Mouse (Mus musculus): ENCODE results near the gene Gk5. TPM values are rescaled to one million over a fixed set of nuclear protein-coding genes. Genes with fewer than 3 reads are reported as not detected.

The Gk5 gene
- polyA plus RNA-seq, 1 experiment from 2014 or later = 2.9 TPM

GRCm38 (mm10) chr9:96127972-96128371, 8.8 kb downstream of the Gk5 start:
- Histone ChIP-seq H3K4me1 (no peaks in the 10 kb centered on the region), H3K9me3 (replicated peaks) (no peaks in the 10 kb centered on the region), H3K27me3 (ENCODE audit: low read depth, poor library complexity, severe bottlenecking) (no peaks in the 10 kb centered on the region), H3K27ac (replicated peaks) (no peak overlapping the region), H3K36me3 (no peaks in the 10 kb centered on the region), H3K4me3 (no peak overlapping the region)
- DNase-seq (ENCODE audit: low spot score) = no peak
- 62% methylated on average over 5 of the region's 5 CpGs for WGBS

GRCm38 (mm10) chr9:96132956-96133603, 13.9 kb downstream of the Gk5 start:
- 86% methylated on average over 4 of the region's 4 CpGs for WGBS
- no peak for DNase-seq (ENCODE audit: low spot score)
- H3K4me3 ChIP-seq = no peak overlapping the region

GRCm38 (mm10) chr9:96134470-96134869, 15.3 kb downstream of the Gk5 start:
- no peak for DNase-seq (ENCODE audit: low spot score)
- Histone ChIP-seq H3K4me3 (no peak overlapping the region), H3K27ac (replicated peaks) (no peak overlapping the region), H3K4me1 (peaks cover 11% of the 10 kb centered on the region), H3K9me3 (replicated peaks) (no peaks in the 10 kb centered on the region), H3K36me3 (no peaks in the 10 kb centered on the region), H3K27me3 (ENCODE audit: low read depth, poor library complexity, severe bottlenecking) (no peaks in the 10 kb centered on the region)
- WGBS = 84% methylated on average over 7 of the region's 7 CpGs

More at GRCm38 (mm10) chr9:96132956-96133603, 13.9 kb downstream of the Gk5 start:
- H3K4me1 ChIP-seq = peaks cover 11% of the 10 kb centered on the region
- H3K9me3 ChIP-seq (replicated peaks) = no peaks in the 10 kb centered on the region
- H3K27ac ChIP-seq (replicated peaks) = no peak overlapping the region
- no peaks in the 10 kb centered on the region for H3K27me3 ChIP-seq (ENCODE audit: low read depth, poor library complexity, severe bottlenecking)
- no peaks in the 10 kb centered on the region for H3K36me3 ChIP-seq

GRCm38 (mm10) chr9:96134916-96135315, 15.8 kb downstream of the Gk5 start:
- Histone ChIP-seq H3K4me1 (peaks cover 11% of the 10 kb centered on the region), H3K27ac (replicated peaks) (no peak overlapping the region), H3K4me3 (no peak overlapping the region), H3K27me3 (ENCODE audit: low read depth, poor library complexity, severe bottlenecking) (no peaks in the 10 kb centered on the region), H3K9me3 (replicated peaks) (no peaks in the 10 kb centered on the region), H3K36me3 (no peaks in the 10 kb centered on the region)
- 83% methylated on average over 8 of the region's 8 CpGs for WGBS
- DNase-seq (ENCODE audit: low spot score) = no peak

GRCm38 (mm10) chr9:96135461-96135860, 16.3 kb downstream of the Gk5 start:
- Histone ChIP-seq H3K4me3 (no peak overlapping the region), H3K4me1 (peaks cover 11% of the 10 kb centered on the region), H3K36me3 (no peaks in the 10 kb centered on the region), H3K9me3 (replicated peaks) (no peaks in the 10 kb centered on the region), H3K27me3 (ENCODE audit: low read depth, poor library complexity, severe bottlenecking) (no peaks in the 10 kb centered on the region), H3K27ac (replicated peaks) (no peak overlapping the region; the same call in 1 of the 2 replicates)
- no peak for DNase-seq (ENCODE audit: low spot score)
- 58% methylated on average over 7 of the region's 7 CpGs for WGBS

DNA sequence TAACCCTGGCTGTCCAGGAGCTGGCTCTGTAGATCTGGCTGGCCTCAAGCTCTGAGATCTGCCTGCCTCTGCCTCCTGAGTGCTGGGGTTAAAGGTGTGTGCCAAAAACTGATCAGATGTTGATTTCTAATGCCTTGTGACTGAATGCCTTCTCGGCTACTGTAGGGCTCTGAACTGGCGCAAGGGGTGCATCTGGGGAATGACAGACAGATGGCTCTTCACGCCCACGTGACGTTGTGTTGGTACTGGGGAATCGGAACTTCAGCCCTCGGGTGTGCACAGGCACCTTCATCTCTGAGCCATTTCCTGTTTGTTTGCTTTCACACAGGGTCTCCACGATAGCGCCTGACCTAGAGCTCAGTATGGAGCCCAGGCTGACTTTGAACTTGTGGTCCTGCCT, 19.8 kb downstream of the Gk5 start:
- 90% methylated on average over 9 of the region's 9 CpGs for WGBS
- H3K27me3 ChIP-seq (ENCODE audit: low read depth, poor library complexity, severe bottlenecking) = no peaks in the 10 kb centered on the region

GRCm38 (mm10) chr9:96139876-96140275, 20.7 kb downstream of the Gk5 start:
- no peaks in the 10 kb centered on the region for H3K36me3 ChIP-seq
- H3K9me3 ChIP-seq (replicated peaks) = no peaks in the 10 kb centered on the region
- H3K27ac ChIP-seq (replicated peaks) = no peak overlapping the region
- H3K4me1 ChIP-seq = peaks cover 16% of the 10 kb centered on the region
- no peaks in the 10 kb centered on the region for H3K27me3 ChIP-seq (ENCODE audit: low read depth, poor library complexity, severe bottlenecking)
- H3K4me3 ChIP-seq = no peak overlapping the region
- no peak for DNase-seq (ENCODE audit: low spot score)
- WGBS = 44% methylated on average over 5 of the region's 5 CpGs

More for the DNA sequence above, 19.8 kb downstream of the Gk5 start:
- no peaks in the 10 kb centered on the region for H3K9me3 ChIP-seq (replicated peaks)
- peaks cover 16% of the 10 kb centered on the region for H3K4me1 ChIP-seq
- H3K27ac ChIP-seq (replicated peaks) = no peak overlapping the region
- no peaks in the 10 kb centered on the region for H3K36me3 ChIP-seq
- DNase-seq (ENCODE audit: low spot score) = no peak
- H3K4me3 ChIP-seq = no peak overlapping the region

GRCm38 (mm10) chr9:96140931-96141330, 21.8 kb downstream of the Gk5 start:
- no peaks in the 10 kb centered on the region for H3K27me3 ChIP-seq (ENCODE audit: low read depth, poor library complexity, severe bottlenecking)
- 61% methylated on average over 7 of the region's 7 CpGs for WGBS
- no peak overlapping the region for H3K27ac ChIP-seq (replicated peaks)
- DNase-seq (ENCODE audit: low spot score) = no peak
- H3K4me1 ChIP-seq = peaks cover 5% of the 10 kb centered on the region
- H3K9me3 ChIP-seq (replicated peaks) = no peaks in the 10 kb centered on the region
- no peak overlapping the region for H3K4me3 ChIP-seq
- no peaks in the 10 kb centered on the region for H3K36me3 ChIP-seq

DNA sequence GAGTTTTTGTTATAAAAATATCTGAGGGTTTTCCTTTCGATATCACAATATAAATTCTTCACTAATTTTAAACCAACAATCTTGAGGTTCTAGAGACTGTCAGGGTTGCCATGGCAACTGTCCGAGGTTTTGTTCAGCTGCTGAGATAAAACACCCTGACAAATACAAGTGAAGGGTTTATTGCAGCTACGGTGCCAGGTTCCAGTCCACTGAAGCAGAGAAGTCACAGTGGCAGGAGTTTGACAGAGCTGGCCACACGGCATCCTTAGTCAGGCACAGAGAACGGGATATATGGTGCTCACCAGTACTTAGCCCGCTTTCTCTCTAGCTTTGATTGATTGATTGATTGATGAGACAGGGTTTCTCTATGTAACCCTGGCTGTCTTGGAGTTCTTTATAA, 23.3 kb downstream of the Gk5 start:
- H3K9me3 ChIP-seq (replicated peaks) = no peaks in the 10 kb centered on the region
- DNase-seq (ENCODE audit: low spot score) = no peak
- no peaks in the 10 kb centered on the region for H3K36me3 ChIP-seq
- 63% methylated on average over 6 of the region's 6 CpGs for WGBS
- peaks cover 5% of the 10 kb centered on the region for H3K4me1 ChIP-seq
- no peak overlapping the region for H3K4me3 ChIP-seq
- H3K27me3 ChIP-seq (ENCODE audit: low read depth, poor library complexity, severe bottlenecking) = no peaks in the 10 kb centered on the region
- no peak overlapping the region for H3K27ac ChIP-seq (replicated peaks)

DNA sequence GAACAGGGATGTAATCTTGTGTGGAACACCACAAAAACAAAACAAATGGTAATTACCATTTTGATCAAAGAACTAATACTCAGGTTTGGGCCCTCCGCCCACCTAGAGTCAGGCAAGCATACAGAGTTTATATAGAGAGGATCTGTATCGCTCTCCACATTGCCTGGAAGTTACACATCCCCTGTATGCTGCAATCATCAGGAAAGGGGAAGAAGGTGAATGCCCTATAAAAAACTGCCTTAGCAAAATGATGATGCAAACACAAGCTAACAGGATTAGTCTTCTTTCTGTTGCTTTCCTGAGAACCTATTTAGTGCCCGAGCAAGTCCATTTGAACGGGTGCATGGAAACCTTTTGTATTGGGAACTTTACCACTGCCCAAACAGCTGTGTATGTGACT, 24.5 kb downstream of the Gk5 start:
- H3K4me3 ChIP-seq = no peak overlapping the region
- no peaks in the 10 kb centered on the region for H3K36me3 ChIP-seq
- no peaks in the 10 kb centered on the region for H3K9me3 ChIP-seq (replicated peaks)
- no peak overlapping the region for H3K27ac ChIP-seq (replicated peaks)
- H3K4me1 ChIP-seq = peaks cover 5% of the 10 kb centered on the region
- H3K27me3 ChIP-seq (ENCODE audit: low read depth, poor library complexity, severe bottlenecking) = no peaks in the 10 kb centered on the region
- WGBS = 89% methylated on average over 4 of the region's 4 CpGs
- no peak for DNase-seq (ENCODE audit: low spot score)

- no peaks in the 10 kb centered on the region for H3K27me3 ChIP-seq (ENCODE audit: low read depth, poor library complexity, severe bottlenecking)
- H3K4me3 ChIP-seq = no peak overlapping the region
- no peak for DNase-seq (ENCODE audit: low spot score)
- no peak overlapping the region for H3K27ac ChIP-seq (replicated peaks)
- H3K4me1 ChIP-seq = peaks cover 5% of the 10 kb centered on the region
- H3K36me3 ChIP-seq = no peaks in the 10 kb centered on the region
- H3K9me3 ChIP-seq (replicated peaks) = no peaks in the 10 kb centered on the region
Observed at GRCm38 (mm10) chr9:96144883-96145282, 25.7 kb downstream of the Gk5 start.

DNA sequence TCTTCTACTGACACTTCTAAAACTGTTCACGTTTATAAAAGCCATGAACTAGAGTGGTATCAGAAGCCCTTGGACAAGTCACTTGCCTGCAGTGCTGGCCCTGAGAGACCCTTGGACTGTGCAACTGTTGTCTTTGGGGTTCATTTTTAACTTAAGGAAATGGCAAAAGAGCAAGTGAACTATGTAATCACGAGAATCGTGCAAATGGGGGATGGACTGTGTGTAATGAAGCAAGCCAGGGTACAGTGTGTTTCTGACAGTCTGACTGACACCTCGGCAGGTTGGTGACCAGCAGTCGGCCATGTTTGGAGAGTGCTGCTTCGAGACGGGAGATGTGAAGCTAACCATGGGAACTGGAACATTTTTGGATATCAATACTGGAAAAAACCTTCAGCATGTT, 33.6 kb downstream of the Gk5 start:
- WGBS = 89% methylated on average over 7 of the region's 7 CpGs
- DNase-seq (ENCODE audit: low spot score) = no peak
- Histone ChIP-seq H3K4me1 (no peaks in the 10 kb centered on the region), H3K4me3 (no peak overlapping the region), H3K36me3 (no peaks in the 10 kb centered on the region), H3K27ac (replicated peaks) (no peak overlapping the region), H3K9me3 (replicated peaks) (no peaks in the 10 kb centered on the region), H3K27me3 (ENCODE audit: low read depth, poor library complexity, severe bottlenecking) (no peaks in the 10 kb centered on the region)

GRCm38 (mm10) chr9:96158431-96158830, 39.3 kb downstream of the Gk5 start:
- Histone ChIP-seq H3K4me1 (no peaks in the 10 kb centered on the region), H3K4me3 (no peak overlapping the region), H3K27ac (replicated peaks) (no peak overlapping the region), H3K36me3 (no peaks in the 10 kb centered on the region), H3K9me3 (replicated peaks) (no peaks in the 10 kb centered on the region), H3K27me3 (ENCODE audit: low read depth, poor library complexity, severe bottlenecking) (no peaks in the 10 kb centered on the region)
- no peak for DNase-seq (ENCODE audit: low spot score)
- 67% methylated on average over 4 of the region's 4 CpGs for WGBS

DNA sequence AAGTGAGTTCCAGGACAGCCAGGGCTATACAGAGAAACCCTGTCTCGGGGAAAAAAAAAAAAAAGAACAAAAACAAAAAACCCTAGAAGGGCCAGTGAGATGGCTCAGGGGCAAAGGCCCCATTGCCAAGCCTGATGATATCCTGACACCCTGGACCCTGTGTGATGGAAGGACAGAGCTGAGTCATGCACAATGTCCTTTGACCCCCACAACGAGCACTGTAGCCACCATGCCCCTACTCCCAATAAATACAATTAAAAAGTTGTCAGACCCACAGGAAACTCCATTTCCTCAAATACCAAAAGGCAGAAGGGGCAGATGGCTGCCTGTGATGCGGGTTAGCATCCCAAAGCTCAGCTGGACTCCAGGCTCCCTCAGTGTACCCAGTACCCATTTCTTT, 39.9 kb downstream of the Gk5 start:
- H3K4me1 ChIP-seq = no peaks in the 10 kb centered on the region
- 71% methylated on average over 3 of the region's 3 CpGs for WGBS
- no peaks in the 10 kb centered on the region for H3K9me3 ChIP-seq (replicated peaks)
- no peak overlapping the region for H3K27ac ChIP-seq (replicated peaks)
- no peak for DNase-seq (ENCODE audit: low spot score)
- H3K36me3 ChIP-seq = no peaks in the 10 kb centered on the region
- no peak overlapping the region for H3K4me3 ChIP-seq
- no peaks in the 10 kb centered on the region for H3K27me3 ChIP-seq (ENCODE audit: low read depth, poor library complexity, severe bottlenecking)

Measured in midbrain, embryonic 10.5 days (tissue).